Mouse (Mus musculus) urinary bladder, adult 18-20 months (tissue): ENCODE measurements around the gene Klk12.
A peak's percentile ranks its signal among the peaks of the same experiment; 100 is the strongest.

Experiments
- DNase-seq, 2 experiments: peaks; one replicate each; pipeline ENCODE4 v3.0.0; 2022; ENCODE audit warnings: low spot score in 2 of 2, mixed read lengths in 2 of 2

The Klk12 gene

GRCm38 (mm10) chr7:43768597-43768996 is at the start of gene Klk12:
TSS of gene Klk12 (plus strand) at chr7:43768897.
- DNase-seq, result no peak

GRCm38 (mm10) chr7:43747788-43748187 is 20.9 kb upstream of the Klk12 start:
- DNase-seq, result no peak

DNA sequence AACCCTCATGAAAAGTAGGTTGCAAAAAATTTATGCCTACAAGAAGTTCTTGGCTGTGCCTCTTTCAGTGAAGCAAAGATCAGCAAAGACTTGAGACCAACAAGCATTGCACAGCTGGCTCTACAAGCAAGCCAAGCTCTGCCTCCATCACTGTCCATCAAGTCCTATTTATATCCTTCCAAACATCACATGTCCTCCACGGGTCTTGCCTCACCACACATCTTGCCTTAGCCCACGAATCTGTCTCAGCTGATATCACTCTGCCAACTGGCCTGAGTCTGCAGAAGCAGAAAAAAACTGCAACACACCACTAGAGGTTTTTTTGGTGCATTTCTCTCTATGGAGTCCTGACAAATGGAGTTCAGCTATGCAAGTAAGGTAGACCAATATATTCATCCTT is 15.9 kb upstream of the Klk12 start:
- no peak for DNase-seq

DNA sequence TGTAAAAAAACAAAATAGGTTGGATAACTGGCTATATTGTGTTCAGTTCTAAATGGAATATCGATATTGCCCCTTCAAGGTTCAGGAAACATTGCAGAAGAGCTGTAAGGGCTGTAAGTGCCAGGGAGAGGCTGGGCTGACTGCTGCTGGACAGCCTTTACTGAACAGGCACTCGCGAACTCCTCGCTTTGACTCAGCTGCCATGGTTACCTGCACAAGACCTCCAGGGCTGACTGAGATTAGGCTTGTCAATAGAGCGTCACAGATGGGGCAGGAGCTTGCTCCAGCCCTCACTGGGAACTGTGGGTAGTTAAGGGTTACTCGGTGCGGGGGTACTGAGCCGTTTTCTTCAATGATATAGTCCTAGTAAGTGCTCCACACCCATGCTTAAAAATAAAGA is 2.2 kb upstream of the Klk12 start:
- no peak for DNase-seq

GRCm38 (mm10) chr7:43769636-43770035 is 939 bp downstream of the Klk12 start:
- DNase-seq, result no peak

DNA sequence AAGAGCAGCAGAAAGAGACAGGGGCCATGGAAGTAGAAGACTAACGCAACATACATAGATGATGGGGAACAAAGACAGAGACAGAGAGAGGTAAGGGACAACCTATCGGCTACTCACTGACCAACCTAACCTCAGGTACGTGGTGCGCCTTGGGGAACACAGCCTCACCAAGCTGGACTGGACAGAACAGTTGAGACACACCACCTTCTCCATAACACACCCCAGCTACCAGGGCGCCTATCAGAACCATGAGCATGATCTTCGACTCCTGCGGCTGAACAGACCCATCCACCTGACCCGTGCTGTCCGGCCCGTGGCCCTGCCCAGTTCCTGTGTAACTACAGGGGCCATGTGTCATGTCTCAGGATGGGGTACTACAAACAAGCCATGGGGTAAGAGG is 2.0 kb downstream of the Klk12 start:
- no peak for DNase-seq

DNA sequence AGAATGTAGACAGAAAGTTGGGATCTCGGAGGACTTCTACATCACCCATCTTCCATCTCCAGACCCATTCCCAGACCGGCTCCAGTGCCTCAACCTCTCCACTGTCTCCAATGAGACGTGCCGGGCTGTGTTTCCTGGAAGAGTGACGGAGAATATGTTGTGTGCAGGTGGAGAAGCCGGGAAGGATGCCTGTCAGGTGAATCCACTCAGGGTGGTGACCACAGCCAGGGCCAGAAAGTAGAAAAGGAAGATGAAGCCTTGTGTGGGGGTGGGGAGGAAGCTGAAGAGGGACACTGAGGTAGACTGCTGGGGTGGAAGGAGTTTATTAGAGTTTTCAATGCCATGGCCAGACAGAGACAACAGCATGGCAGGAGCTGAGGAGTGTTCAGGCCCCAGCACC is 3.2 kb downstream of the Klk12 start:
- DNase-seq, result no peak

DNA sequence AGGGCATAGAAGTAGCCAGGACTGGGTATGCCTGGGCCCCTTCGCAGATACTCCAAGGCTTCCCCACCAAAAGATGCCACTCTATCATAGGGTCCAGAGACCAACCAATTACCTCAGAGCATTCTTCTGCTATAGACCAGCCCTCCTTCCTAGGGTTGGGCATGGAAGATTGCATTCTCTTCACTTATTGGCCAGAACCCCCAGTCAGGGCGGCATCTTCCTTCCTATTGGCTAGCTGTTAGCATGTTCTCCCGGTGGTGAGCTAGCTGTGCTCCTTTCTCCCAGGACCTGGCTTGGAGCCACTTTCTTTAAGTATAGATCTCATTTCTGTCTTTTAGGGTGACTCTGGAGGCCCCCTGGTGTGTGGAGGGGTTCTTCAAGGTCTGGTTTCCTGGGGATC is 4.2 kb downstream of the Klk12 start:
- DNase-seq, result no peak

DNA sequence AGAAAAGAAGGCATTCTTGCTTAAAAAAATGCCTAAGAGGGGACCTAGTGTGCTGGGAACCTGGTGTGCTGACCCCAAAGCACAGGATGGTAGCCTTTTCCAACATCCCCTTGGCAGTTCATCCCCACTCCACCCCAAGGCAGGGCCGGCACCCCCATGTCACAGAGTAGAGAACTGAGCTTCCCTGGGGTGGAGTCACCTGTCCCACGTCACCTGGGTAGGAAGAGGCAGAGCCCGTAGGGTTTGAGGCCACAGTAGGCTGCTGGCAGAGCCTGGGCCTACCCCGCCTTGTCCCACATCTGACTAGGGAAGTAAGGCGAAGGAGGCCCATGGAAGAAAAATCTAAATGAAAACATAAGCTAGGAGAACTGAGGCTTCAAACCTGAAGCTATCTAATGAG is 5.7 kb downstream of the Klk12 start, which contains the start of gene Klk11:
Gene Klk11 (plus strand): TSS at position 241 of the 400 bp plus-strand sequence.
- no peak for DNase-seq

GRCm38 (mm10) chr7:43774802-43775201 is 6.1 kb downstream of the Klk12 start:
- DNase-seq, result no peak

- no peak for DNase-seq
Observed at GRCm38 (mm10) chr7:43775311-43776057, 6.8 kb downstream of the Klk12 start.

GRCm38 (mm10) chr7:43776506-43776905 is 7.8 kb downstream of the Klk12 start:
- no peak for DNase-seq

DNA sequence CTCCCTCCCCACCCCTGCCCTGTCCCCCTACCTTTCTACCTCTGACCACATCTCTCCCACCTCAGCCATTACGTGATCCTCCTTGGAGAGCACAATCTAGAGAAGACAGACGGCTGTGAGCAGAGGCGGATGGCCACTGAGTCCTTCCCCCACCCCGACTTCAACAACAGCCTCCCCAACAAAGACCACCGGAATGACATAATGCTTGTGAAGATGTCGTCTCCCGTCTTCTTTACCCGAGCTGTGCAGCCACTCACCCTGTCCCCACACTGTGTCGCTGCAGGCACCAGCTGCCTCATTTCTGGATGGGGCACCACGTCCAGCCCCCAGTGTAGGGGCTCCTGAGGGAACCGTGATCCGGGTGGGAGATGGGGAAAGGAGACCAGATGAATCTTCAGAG is 8.7 kb downstream of the Klk12 start:
- no peak for DNase-seq

GRCm38 (mm10) chr7:43778176-43778970 is 9.7 kb downstream of the Klk12 start:
- DNase-seq, result no peak

DNA sequence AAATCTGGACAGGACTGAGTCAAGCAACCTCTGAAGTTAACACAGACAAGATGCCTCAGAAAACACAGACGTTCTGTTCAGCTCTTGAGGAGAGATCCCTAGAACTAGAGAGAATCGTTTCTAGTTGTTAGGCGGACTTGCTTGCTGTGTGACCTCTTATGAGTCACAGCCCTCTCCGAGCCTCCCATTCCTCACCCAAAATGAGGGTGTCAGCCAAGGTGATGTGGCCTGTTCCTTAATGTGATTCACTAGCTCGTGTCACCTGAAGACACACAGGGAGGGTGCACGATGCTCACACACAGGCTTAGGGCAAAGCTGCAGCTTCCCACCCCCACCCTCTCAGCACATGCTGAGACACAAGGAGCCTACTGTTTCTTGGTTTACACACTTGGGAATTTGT is 11.5 kb downstream of the Klk12 start:
- no peak for DNase-seq

GRCm38 (mm10) chr7:43780746-43781145 is 12.0 kb downstream of the Klk12 start, which contains the start of gene Klk10:
TSS of gene Klk10 (plus strand) at chr7:43781035.
- DNase-seq, result no peak

DNA sequence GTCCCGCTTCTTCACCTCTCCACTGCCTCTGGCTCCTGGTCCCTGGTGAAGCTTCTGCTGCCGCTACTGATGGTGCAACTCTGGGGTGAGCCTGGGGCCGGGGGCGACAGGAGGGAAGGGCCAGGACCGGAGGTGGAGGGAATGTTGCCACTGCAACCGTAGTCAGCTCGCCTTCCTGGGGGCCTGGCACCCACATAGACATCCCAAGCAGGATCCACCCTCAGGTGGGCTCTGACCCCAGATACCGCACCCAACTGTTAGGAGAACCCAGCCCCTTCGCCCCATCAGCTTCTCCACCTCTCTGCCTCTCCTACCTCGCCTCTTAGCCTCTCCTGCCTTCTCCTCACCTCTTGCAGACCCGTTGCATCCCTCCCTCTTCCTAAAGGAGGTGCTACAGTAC is 12.8 kb downstream of the Klk12 start:
- no peak for DNase-seq

DNA sequence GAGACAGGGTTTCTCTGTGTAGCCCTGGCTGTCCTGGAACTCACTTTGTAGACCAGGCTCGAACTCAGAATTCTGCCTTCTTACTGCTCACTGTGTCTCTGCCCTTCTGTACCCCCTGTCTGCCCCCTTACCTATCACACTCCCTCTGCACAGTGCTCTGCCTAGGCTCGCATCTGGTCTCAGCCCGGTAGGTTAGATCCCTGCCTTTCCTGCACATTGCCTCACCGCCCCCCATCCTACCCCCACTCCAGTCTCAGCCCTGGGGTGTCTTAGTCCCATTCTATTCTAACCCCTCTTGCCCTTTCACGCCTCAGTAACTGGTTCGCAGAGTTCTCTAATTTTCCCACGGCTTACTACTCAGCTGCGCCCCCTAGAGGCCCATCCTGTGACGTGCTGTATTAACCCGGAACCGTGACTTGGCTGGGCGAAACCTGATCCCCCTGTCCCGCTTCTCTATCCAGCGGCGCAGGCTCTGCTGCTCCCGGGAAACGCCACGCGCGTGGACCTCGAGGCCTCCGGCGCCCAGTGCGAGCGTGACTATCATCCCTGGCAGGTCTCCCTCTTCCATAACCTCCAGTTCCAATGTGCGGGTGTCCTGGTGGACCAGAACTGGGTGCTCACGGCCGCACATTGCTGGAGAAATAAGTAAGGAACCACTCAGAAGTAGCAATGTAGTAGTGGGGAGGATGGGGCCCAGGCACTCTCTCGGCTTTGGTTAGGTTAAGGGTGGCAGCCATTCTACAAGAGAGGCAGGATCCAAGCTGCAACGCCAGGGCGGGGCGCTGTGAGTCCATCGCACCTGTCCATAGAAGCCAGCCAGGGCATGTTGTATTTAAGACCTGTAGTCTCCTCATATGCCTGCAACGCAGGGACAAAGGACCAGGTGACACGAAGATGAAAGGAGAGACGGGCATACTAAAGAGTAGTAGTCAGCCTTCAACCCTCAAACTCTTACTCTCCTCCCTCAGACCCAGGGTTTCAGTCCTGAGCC is 13.9 kb downstream of the Klk12 start:
- peak; percentile 67 to 83 for DNase-seq

- DNase-seq, result no peak
Observed at GRCm38 (mm10) chr7:43785286-43785685, 16.6 kb downstream of the Klk12 start.

DNA sequence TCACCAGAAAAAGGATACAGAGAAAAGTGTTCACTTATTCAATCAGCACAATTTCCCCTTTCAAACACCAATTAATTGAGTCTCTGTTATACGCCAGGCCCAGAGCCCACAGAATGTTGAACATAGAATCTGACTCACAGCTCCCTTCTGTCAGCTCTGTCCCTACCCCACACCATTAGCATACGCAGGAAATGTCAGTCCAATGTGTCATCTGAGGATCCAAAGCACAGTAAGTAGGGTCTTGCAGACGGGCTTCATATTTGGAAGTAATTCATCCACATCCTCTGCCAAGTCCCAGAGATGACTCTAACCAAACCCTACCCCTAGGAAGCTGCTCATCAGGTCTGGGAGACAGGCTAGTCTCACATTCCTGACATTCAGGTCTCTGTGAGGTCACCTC is 19.4 kb downstream of the Klk12 start:
- no peak for DNase-seq

DNA sequence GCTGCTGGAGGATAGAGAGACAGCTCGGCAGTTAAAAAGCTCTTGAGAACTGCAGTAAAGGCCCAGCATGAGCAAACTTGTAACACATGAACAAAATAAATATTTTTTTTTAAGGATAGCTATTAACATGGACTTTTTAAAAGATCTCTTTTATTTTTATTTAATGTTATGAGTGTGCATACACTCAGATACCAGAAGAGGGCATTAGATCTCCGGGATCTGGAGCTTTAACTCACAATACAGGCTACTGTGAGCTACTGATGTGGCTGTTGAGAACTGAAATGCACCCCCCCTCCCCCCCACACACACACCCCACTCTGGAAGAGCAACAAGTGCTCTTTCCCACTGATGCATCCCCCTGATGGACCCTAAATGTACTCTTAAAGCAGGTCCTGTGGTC is 20.6 kb downstream of the Klk12 start:
- no peak for DNase-seq

- no peak for DNase-seq
Observed at GRCm38 (mm10) chr7:43791591-43791990, 22.9 kb downstream of the Klk12 start, which contains the start of gene Klk9. TSS of gene Klk9 (plus strand) at chr7:43791891.
